Mouse (Mus musculus) telencephalon, adult 2 months (tissue): ENCODE results near the gene Rapgef1.

Experiments used
- DNase-seq: peaks from one replicate; pipeline ENCODE4 v3.0.0-alpha.2; 2011; ENCODE audit warnings: low read depth, low spot score

The Rapgef1 gene

DNA sequence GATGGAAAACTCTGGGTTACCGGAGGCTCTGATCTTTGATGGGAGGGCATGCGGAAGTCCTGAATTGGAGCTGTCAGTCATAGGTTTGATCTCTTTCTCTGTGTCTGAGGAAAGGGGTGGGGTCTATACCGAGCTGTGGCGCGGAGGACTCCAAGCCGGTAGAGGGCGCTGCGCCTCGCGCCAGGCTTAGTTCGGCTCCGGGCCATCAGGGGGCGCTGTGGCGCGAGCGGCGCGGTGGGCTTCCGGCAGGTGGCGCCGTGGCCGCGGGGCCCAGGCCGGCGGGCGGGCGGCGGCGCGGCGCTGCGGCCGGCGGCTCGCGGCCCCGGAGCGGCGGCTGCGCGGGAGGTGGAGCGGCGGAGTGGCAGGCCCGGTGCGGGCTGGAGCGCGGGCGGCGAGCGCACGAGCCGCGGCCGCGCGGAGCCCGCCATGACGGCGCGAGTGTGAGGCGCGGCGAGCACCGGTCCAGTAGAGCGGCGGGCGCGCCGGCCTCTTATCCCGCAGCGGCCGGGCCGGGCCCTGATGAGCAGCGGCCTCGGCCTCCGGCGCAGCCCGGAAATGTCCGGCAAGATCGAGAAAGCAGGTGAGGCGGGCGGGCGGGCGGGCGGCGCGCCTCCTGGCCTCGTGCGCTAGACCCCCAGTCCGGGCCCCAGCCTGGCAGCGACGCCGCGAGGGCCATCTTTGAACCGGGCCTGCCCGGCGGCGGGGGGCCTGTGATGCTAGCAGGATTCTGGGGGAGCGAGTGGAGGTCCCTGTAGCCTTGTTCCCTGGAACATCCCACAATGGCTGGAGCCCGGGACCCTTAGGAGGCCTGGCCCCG, at the start of gene Rapgef1:
TSS of gene Rapgef1 (plus strand) at position 237 of the 817 bp plus-strand sequence.
- no peak for DNase-seq

DNA sequence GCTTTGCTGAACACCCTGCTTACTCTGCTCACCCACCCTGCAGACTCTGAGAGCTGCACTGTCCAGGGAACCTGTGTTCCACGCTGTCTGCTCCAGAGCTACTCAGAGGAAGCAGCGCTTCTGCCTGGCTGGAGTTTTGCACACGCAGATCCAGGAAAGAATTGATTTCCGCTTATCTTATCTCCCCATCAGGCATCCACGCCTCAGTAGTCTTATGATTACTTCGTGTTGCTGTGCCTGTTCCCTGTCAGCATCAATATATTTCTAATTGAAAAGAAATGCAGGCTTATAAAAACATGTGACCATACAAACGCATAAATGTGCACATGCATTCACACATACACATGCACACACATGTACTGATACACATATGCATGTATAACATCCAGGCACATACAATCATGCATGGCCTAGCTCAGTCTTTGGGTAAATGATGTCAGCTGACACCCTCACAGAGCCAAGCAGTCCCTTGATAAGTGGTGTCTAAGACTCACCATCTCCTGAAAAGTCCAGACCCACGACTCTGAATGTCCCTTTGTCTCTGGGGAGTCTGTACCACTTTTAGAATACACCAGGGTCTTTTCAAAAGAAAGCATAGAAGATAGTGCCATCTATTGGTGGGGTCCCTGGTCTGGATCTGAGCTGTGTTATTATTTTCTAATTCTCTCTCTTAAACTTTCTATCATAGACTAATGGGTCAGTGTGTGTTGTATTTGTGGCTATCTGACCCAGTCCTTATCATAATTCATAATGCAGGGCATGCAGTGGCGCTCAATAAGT, 47.4 kb upstream of the Rapgef1 start:
- no peak for DNase-seq

DNA sequence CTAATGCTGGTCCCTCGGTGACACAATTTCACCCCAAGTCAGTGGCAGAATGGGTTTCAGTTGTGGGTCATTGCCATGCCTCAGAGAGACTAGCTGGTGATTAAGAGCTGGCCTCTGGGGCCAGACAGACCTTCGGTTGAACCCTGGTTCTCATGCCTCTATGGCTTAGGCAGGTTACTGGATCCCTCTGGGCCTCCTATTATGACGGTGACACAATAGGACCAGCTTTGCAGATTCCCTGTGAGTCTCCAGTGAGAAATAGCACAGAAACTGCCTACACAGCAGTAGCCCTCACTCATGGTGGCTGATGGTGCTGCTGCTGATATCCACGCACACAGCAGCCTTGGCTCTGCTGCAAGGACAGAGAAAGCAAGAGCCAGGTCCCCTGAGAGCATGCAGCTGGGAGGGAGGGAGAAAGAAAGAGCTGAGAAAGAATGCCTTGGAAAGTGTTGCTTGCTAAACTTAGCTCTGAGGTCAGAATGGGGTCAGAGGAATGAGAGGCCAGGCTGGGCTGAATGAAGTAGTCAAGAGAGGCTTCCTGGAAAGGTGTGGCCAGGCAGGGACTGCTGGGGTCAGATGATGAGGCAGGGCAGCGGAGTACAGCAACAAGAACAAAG, 46.6 kb upstream of the Rapgef1 start:
- no peak for DNase-seq

DNA sequence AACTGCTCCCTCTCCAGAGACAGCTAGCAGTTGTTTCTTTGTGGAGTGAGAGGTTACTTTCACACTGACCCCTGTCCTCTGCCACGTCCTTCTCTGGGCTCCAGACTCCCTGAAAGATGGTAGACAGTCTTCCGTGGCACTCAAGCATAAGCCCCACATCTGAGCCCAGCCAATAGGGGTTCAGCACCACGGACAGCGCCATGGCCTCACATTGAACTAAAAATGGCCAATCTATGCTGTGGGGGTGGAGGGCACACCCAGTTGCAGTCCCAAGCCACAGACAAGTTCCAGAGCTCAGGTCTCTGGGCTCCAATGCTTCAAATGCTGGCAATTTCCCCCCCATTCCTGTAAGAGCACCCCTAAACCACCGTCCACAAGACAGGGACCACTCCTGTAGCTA, 45.9 kb upstream of the Rapgef1 start:
- DNase-seq: no peak

DNA sequence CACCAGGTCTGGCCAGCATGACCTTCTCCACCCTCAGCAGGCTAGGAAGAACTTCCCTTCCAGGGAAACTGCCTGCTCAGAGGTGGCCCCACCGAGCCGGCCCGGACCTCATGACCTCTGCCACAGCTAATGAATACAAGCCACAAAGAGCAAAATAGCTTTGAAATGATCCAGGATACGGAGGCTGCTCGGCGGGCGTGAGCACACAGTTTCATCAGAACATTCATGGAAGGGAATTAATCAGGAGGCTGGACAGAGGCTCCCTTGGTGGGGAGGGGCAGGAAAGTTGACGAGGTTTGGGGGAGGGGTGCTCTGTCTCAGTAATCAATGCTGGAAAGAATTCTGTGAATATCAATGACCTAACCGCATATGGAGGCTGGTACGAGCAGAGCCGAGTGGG, 45.3 kb upstream of the Rapgef1 start:
- no peak for DNase-seq

DNA sequence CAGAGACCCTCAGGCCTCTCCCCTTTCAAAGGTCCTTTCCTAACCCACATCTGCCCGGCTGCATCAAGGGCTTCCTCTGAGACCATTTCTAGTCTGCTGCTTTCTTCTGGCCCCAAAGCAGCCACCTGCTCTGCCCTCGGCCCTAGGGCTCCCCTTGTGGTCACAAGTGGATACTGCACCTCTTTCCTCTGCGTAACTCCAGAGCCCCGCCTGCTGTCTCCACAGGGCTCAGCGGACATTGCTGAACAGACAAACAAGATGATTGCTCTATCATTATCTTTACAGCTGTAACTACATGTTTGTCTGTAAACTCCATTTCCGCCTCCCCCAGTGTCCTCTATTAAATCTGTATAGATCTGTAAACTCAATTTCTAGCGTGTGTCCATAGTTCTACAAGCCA, 37.1 kb upstream of the Rapgef1 start:
- DNase-seq: peak; percentile 34

DNA sequence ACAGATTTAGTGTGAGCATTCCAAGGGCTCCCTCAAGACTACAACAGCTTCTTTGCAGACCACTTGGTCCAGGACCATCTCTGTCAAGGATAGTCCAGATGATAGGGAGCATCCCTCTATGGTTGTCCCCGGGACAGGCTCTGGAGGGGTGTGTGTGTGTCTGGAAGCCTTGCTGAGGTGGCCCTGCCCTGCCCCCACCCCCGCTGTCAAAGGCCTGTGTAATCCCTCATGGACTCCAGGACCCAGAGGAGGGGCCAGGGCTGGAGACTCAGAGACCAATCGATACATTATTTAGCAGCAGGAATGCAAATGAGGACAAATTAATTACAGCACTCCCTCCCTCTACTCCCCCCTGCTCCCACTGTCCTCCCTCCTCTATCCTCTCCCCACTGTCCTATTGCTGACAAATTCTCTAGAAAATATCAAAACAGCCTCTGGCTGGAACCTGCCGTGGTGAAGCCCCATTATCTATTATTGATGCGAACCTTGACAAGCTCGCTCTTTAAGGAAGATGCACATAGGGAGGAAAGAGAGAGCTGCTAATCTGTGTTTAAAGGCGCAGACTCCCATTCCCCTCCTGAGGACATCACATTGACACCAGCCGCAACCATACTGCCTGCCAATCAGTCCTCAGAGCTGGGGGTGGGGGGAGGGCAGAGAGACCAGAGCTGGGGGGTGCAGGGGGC, 33.4 kb upstream of the Rapgef1 start:
- no peak for DNase-seq

DNA sequence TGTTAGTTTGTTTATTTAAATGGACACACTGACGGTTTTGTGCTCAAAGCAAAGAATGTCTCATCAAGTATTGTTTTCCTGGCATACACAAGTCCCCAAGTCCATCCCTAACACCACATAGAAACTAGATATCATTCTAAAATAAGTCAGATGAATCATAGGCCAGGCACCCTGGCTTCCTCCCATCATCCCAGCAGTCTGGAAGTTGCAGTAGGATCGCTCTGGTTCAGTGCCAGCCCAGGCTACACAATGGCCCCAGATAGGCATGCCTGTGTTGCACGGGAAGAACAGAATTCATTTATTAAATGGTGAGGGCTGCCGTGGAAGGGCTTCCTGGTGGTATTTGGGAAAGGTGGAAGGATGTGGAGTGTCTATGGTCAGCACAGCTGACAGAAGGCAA, 31.5 kb upstream of the Rapgef1 start:
- DNase-seq: no peak

DNA sequence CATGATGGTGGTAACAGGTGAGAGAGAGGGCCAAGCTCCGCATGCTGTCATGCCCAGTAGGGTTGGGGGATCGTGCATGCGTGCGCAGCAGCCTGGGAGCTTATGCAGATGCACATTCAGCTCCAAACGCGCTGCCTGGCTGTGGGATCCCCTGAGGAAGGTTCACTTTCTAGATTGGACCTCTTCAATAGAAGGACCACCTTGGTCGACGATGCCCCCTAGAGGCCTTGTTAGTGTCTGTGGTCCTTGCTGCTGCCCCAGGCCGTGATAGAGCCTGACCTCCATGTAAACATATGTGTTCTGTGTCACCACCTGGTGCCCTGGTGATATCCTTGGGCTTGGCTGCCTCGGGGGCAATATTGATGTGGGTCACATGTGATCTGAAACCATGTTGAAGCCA, 30.3 kb upstream of the Rapgef1 start:
- no peak for DNase-seq

DNA sequence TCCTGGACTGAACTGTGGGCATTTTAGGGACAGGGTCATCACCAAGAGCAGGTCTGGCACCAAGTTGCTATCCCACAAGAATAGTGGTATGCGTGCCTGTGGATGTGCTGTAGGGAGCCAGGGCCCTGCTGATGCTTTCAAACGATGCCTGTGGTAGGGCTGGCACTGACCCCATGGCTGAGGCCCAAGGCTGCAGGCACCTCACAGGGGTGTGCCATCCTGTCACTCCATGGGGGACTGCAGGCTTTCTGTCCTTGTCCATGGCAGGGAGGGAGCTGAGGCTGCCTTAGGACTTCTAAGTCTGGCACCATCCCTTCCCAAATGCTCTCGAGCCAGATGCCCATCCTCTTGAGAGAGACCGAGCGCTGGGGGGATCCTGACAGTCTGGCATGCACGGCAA, 27.9 kb upstream of the Rapgef1 start:
- no peak for DNase-seq

DNA sequence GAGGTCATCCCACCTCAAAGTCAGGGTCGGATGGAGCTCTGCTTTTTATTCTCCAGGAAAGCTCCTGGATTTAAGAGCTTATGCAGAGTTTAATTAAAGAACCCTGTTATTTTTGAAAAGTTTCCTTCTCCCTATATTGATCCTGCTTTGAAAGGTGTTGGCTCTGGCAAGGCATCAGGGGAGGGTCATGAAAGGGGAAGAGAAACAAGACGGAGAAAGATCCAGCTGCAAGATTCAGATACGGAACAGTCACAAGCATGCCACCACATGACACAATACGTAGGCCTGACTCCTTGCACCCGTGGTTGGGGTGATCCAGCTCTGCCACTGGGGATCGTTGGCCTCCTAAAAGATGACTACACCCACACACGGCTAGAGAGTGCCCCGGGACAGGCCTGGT, 27.0 kb upstream of the Rapgef1 start:
- no peak for DNase-seq

DNA sequence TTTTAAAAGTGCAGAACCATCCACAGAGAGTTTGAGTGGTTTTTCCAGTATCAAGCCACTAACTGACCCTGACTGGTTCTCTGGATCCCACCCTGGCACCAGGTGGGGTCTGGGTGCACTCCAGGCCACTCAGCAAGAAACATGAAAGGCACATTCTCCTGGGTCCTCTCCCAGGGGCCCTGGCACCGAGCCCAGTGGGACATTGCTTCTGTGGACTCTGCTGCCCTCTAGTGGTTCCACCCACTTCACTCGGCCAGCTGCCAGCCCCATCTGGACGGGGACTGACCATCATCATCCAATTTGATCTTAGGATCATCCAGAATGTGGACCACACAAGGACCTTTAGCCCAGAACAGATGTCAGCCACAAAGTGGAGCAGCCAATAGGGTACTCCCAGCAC, 15.6 kb upstream of the Rapgef1 start:
- DNase-seq: no peak

DNA sequence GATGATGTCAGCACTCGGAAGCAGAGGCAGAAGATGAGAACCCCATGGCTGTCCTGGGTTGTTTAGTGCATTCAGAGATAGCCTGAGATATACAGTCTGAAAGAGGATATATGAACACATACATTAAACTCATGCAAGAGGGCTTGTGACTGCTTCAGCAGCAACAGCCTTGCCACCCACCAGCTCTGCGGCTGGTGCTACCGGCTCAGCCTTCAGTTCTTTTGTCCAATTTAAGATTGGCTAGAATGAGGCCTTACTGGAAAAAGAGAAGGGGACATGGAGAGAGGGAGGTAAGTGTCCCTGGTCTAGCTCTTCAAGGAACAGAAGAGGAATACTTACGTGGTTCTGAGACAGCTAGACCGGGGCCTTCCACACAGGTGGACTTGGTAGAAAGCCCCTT, 13.9 kb upstream of the Rapgef1 start:
- DNase-seq: no peak

DNA sequence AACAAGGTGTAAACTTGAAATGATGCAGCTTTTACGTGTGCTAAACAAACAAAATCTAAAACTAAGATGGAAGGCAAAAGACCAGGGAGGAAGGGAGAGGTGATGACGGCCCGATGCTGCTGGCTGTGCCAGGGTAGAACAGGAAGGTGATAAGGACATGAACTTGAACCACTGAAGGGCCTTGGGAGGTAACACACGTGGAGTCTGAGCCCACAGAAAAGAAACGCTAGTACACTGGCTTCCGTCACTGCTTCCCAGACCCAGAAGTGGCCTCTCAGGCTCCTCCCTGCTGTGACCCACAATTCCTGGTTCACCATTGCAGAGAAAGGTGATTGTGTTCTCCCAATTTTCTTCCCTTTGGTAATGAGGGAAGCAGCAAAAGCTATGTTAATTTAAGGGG, 13.1 kb upstream of the Rapgef1 start:
- DNase-seq: no peak

DNA sequence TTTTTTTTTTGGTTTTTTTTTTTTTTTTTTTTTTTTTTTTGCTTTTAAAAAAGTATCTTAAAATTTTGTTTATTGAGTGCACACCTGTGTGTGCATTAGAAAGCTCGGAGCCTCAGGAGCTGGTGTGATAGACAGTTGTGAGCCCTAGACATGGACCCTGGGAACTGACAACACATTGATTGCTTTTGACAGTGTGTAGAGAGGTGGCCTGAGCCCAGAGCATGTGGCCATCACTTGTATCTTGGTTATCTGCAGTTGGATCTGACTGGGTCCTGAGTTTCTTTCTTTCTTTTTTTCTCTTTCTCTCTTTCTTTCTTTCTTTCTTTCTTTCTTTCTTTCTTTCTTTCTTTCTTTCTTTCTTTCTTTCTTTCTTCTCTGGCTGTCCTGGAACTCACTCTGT, 2.2 kb upstream of the Rapgef1 start:
- no peak for DNase-seq

DNA sequence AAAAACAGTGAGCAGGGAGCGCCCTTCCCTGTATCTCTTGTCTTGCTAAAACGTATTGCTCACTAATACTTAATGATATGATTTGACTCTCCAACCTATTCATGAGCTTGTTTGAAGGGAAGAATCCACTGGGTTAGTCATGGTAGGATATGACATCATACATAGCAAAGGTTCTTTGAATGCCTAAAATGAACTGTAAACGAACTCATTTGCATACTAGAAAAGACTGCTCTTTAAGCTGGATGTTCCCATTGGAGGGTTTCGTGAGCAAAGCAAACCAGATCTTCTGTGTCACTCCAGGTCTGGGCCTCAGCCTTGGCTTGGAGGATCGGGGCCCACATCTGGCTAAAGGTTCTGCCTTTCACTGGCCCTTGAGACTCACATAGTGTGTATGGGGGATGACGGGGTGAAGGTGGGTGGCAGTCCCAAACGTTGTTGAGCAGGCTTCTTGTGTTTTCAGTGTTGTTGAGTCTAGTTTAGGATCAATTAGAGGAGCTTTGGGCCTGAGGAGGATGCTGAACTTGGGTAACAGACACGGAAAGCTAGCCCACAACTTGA, 515 bp upstream of the Rapgef1 start:
- DNase-seq: no peak

DNA sequence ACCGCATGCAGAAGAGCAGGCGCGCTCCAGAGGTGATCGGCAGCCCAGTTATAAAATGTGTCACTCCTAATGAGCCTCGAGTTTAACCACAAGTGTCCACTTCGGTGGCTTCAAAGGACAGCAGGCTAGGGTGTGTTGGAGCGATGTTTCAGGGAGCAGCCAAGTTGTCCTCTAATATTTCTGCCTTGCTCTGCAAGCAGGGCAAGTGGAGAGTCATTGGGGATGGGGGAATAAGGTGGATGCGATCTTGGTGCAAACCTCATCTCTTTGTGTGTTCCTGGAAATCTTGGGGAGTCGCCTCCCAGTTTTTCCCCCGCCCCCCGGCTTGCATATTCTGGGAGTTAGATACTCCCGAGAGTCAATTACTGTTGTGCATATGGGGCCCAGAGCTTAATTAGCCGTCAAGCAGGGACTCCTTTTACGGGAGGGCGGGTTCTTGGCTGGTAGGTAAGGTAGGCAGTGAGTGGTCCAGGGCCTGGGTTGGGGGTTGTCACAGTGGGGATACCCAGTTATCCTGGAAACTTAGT, 844 bp downstream of the Rapgef1 start:
- no peak for DNase-seq

DNA sequence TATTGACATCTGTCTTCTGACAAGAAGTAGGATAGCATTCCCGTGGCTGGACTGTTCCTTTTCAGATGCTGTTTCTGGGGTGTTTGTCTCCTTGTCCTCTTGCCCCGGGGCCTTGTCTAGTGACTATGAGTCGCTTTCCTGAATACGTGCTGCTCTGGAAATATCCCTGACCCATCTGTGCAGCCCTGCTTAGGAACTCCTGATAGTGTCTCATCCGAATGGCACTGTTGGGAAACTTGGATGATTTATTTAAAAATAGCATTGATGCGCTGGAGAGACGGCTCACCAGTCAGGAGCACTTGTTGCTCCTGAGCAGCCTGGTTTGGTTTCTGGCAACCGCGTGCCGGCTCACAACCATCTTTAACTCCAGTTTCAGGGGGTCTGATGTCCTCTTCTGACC, 1.6 kb downstream of the Rapgef1 start:
- DNase-seq: no peak

DNA sequence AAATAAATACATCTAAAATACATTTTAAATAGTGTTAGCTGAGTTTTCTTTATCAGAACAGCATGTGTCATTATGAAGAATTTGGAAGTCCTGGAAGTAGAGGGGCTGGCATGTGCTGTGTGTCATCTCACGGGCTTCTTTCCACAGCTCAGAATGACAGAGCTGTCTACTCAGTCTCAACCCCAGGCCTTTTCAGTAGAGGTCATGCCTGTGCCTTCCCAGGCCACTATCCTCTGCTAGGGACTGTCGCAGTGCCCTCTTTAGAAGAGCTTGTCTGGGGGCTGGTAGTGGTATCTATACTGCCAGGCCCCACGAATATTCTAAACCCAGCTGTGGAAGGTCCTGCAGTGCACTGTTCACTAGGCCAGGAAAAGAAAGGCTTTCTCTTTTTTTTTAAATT, 2.1 kb downstream of the Rapgef1 start:
- no peak for DNase-seq

DNA sequence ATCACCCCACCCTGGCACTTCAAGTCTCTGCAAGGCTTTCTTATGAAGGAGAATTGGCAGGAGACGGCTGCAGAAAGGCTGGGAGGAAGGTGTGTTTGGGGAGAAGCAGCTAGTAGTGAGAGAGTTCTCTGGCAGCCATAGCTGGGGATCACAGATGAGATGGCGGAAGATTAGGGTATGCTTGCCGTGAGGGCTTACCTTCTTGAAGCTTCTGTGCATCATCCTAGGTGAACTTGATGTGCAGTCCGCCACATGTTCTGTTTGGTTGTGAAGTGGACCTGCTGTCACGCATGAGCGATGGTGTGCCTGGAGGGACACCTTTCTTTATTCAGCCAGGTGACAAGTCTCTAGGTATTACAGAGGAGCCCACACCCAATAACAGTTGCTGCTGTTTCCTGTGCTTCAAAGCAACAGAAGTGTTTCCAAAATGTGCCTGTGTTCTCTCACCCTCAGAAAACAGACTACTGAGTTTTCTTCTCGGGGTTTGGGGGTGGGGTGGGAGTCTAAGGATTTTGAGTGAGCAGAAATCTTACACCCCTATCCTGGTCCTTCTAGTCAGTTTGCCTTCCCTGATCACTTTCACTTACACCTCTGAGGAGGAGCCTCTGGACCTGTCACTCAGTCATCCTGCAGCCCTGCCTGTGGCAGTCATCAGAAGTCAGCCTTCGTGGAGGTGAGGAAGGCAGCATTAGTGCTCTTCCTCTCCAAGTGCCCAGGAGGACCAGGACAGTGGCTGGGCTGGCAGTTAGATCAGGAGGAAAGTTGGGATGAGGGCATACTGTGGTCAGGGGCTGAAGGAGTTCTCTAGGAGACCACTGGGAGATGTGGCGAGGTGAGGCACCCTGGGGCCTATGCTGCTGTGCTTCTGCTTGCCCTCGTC, 2.8 kb downstream of the Rapgef1 start:
- DNase-seq: no peak
